Mouse (Mus musculus): Measurements from ENCODE around the gene Fez1.

- TF ChIP-seq CTCF (IDR thresholded peaks at IDR 0.05; ENCODE audit: extremely low read depth, insufficient read depth, low read length) (no peak), POLR2A (IDR thresholded peaks at IDR 0.05; ENCODE audit: extremely low read depth, insufficient read depth, low read length) (no peak)
These were observed 83.8 kb downstream of the Fez1 start for GRCm38 (mm10) chr9:36905452-36905851.

Data from cortical plate, adult 2 months (tissue).